Mouse (Mus musculus): Measurements from ENCODE around the gene Mael.

Gene Mael

DNA sequence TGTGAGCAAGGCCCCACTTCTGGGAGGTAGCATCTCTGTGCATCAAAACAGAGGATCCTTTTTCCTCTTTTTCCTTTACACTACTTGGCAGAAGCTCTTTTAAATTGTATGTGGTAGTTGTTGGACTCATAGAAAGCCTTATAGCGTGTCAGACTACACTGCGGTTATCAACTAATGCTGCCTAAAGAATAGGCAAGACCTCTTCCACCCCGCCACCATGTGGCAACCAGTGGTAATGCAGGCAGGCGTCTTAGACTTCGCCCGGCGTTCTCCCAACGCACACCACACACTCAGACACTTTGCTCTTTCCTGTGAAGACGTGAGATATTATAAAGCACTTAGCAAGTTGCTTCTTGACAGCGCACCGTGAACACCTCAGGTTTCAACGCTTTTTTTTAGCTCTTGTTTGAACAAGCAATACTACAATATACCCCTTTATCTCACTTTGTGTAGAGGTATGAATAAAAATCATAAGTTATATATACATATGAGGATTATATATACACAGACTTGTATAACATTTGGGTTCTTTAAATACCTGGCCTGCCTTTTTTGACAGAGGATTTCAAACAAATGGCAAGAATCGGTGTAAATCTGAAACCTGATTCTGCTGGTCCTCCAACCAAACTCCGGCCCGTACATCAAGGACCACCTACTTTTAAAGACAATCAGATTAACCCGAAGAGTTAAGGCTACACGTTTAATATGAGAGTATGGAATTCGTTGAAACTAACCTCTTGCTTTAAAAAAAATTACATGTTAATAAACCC is 85.0 kb downstream of the Mael start:
- peak; percentile 90 for DNase-seq (ENCODE audit: low read depth, low spot score)

DNA sequence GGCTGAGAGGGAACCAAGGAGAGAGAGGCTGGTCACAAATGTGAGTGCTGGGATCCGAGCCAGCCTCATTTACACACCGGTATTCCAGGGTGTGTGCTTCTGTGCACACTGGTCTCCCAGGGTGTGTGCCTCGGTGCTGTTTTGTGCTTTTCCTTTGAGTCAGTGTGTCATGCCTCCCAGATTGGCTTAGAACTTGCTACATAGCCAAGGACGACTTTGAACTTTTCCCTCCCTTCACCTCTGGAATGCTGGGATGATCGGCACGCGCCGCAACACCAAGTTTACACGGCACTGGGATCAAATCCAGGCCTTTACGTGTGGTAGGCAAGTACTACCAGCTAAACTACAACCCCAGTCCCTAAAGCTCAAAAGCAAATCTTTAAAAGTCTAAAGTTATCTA is 86.5 kb downstream of the Mael start:
- no peak for DNase-seq (ENCODE audit: low read depth, low spot score)

DNA sequence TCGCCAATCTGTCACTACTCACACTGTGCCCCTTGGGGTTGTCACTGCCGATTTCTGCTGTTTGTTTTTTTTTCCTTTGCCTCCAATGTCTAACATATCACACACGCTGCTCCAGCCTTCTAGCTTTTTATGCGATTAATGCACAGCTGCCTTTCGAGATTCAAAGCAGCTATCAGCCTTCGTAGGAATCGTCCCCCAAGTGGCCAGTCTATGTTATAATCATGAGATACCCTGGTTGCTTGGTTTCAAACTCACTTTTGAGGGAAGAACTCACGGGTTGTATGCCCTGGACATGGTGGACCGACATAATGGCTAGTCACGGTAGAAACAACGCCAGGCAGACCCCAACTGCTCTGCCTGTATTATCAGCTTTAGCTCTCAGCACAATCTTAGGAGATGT is 87.2 kb downstream of the Mael start:
- DNase-seq (ENCODE audit: low read depth, low spot score) = no peak
